Mouse (Mus musculus) embryonic facial prominence, embryonic 12.5 days (tissue): ENCODE measurements around the gene Abcc4. TPM values are rescaled to one million over a fixed set of nuclear protein-coding genes. Genes with fewer than 3 reads are reported as not detected.
"Not testable (repeated sequence)": the region's sequence is repeated elsewhere in the genome, so short reads cannot be mapped to it uniquely, and the experiment has no call there.

Experiments used
- ATAC-seq: fragments of 200-750 bp; cut with Nextera tagmentation; 2 replicates; pipeline ENCODE4 v1.8.0; 2017; ENCODE audit not compliant: insufficient number of reproducible peaks, insufficient read depth, low FRiP score, low TSS enrichment
- H3K27ac ChIP-seq: fragments of 300-500 bp; sonication (generic); 2 replicates; pipeline ENCODE4 v1.5.1; 2016; ENCODE audit warnings: mild to moderate bottlenecking
- H3K27me3 ChIP-seq: fragments of 300-500 bp; sonication (generic); 2 replicates; pipeline ENCODE4 v1.6.1; 2016; ENCODE audit warnings: mild to moderate bottlenecking, moderate library complexity
- H3K36me3 ChIP-seq: fragments of 300-500 bp; sonication (generic); 2 replicates; pipeline ENCODE4 v1.6.1; 2016; ENCODE audit warnings: mild to moderate bottlenecking
- H3K4me1 ChIP-seq: fragments of 300-500 bp; sonication (generic); 2 replicates; pipeline ENCODE4 v1.6.1; 2016
- H3K4me2 ChIP-seq: fragments of 300-500 bp; sonication (generic); replicated peaks from 2 replicates; pipeline ENCODE4 v1.6.1; 2016; ENCODE audit warnings: mild to moderate bottlenecking, moderate library complexity
- H3K4me3 ChIP-seq: fragments of 300-500 bp; sonication (generic); 2 replicates; pipeline ENCODE4 v1.5.1; 2016; ENCODE audit warnings: mild to moderate bottlenecking
- H3K9ac ChIP-seq: fragments of 300-500 bp; sonication (generic); 2 replicates; pipeline ENCODE4 v1.6.1; 2016; ENCODE audit warnings: mild to moderate bottlenecking, moderate library complexity
- H3K9me3 ChIP-seq: fragments of 300-500 bp; sonication (generic); 2 replicates; pipeline ENCODE4 v1.6.1; 2016; ENCODE audit warnings: mild to moderate bottlenecking, moderate library complexity
- WGBS: fragments of 180-500 bp; shearing (Covaris S2); methylation state at CpG from one replicate; pipeline ENCODE4 v1.1.7; 2016; 5-methylcytosine and 5-hydroxymethylcytosine counted together
- polyA plus RNA-seq: library from polyadenylated mRNA; unstranded; fragments of >200 nt; fragmentation: Nextera tagmentation; extraction: Ambion mirVana; gene quantifications from 2 replicates; pipeline ENCODE4 v1.2.1, GENCODE M21; 2016

The Abcc4 gene
- polyA plus RNA-seq, 1 experiment from 2014 or later, result 2.8 TPM

- ATAC-seq, result no peak
- no peak overlapping the region for H3K27ac ChIP-seq
- WGBS, result 89% methylated on average over 5 of the region's 5 CpGs
Measured at GRCm38 (mm10) chr14:118565696-118566095, 140.3 kb downstream of the Abcc4 start.

GRCm38 (mm10) chr14:118563570-118563969, 142.4 kb downstream of the Abcc4 start:
- H3K4me1 ChIP-seq, result no peaks in the 10 kb centered on the region
- no peak overlapping the region for H3K4me3 ChIP-seq
- no peak overlapping the region for H3K4me2 ChIP-seq
- no peaks in the 10 kb centered on the region for H3K9me3 ChIP-seq
- no peak overlapping the region for H3K9ac ChIP-seq
- ATAC-seq, result no peak
- WGBS, result 85% methylated on average over 8 of the region's 8 CpGs
- H3K27ac ChIP-seq, result no peak overlapping the region
- H3K27me3 ChIP-seq, result no peaks in the 10 kb centered on the region
- no peaks in the 10 kb centered on the region for H3K36me3 ChIP-seq

More at GRCm38 (mm10) chr14:118565696-118566095, 140.3 kb downstream of the Abcc4 start:
- no peaks in the 10 kb centered on the region for H3K27me3 ChIP-seq
- H3K9me3 ChIP-seq, result no peaks in the 10 kb centered on the region
- H3K4me3 ChIP-seq, result no peak overlapping the region
- H3K9ac ChIP-seq, result no peak overlapping the region
- H3K36me3 ChIP-seq, result no peaks in the 10 kb centered on the region
- H3K4me2 ChIP-seq, result no peak overlapping the region
- H3K4me1 ChIP-seq, result no peaks in the 10 kb centered on the region

- 83% methylated on average over 20 of the region's 20 CpGs for whole genome bisulfite sequencing
Measured at GRCm38 (mm10) chr14:118552901-118553475, 153.0 kb downstream of the Abcc4 start.

GRCm38 (mm10) chr14:118552390-118552789, 153.6 kb downstream of the Abcc4 start:
- no peaks in the 10 kb centered on the region for H3K9me3 ChIP-seq
- H3K27ac ChIP-seq, result no peak overlapping the region
- no peak overlapping the region for H3K4me3 ChIP-seq
- no peak for ATAC-seq
- peak overlapping the region; percentile 41 for H3K4me2 ChIP-seq
- 47% methylated on average over 5 of the region's 5 CpGs for WGBS
- H3K36me3 ChIP-seq, result no peaks in the 10 kb centered on the region
- H3K4me1 ChIP-seq, result peaks cover 11% of the 10 kb centered on the region; the same call in 1 of the 2 replicates
- H3K27me3 ChIP-seq, result no peaks in the 10 kb centered on the region
- no peak overlapping the region for H3K9ac ChIP-seq

More at GRCm38 (mm10) chr14:118552901-118553475, 153.0 kb downstream of the Abcc4 start:
- Histone ChIP-seq H3K27ac (no peak overlapping the region), H3K4me3 (no peak overlapping the region), H3K4me2 (no peak overlapping the region), H3K36me3 (no peaks in the 10 kb centered on the region), H3K9ac (no peak overlapping the region), H3K4me1 (peaks cover 11% of the 10 kb centered on the region; the same call in 1 of the 2 replicates), H3K9me3 (no peaks in the 10 kb centered on the region), H3K27me3 (no peaks in the 10 kb centered on the region)
- ATAC-seq, result no peak

GRCm38 (mm10) chr14:118551725-118552285, 154.2 kb downstream of the Abcc4 start:
- H3K4me1 ChIP-seq, result peaks cover 11% of the 10 kb centered on the region; the same call in 1 of the 2 replicates
- ATAC-seq, result no peak
- no peaks in the 10 kb centered on the region for H3K36me3 ChIP-seq
- peak overlapping the region; percentile 16 for H3K4me3 ChIP-seq
- no peaks in the 10 kb centered on the region for H3K9me3 ChIP-seq
- peak overlapping the region; percentile 41 for H3K4me2 ChIP-seq
- peak overlapping the region; percentile 0; the same call in 1 of the 2 replicates for H3K9ac ChIP-seq
- H3K27me3 ChIP-seq, result 0 out of 2 replicates have a peak, but pooled peaks cover 2% of the 10 kb centered on the region
- H3K27ac ChIP-seq, result 0 out of 2 replicates have a peak overlapping the region, but pooled peaks have one; percentile 8
- WGBS, result 22% methylated on average over 24 of the region's 24 CpGs

- Histone ChIP-seq H3K27me3 (0 out of 2 replicates have a peak, but pooled peaks cover 4% of the 10 kb centered on the region), H3K4me1 (peaks cover 11% of the 10 kb centered on the region; the same call in 1 of the 2 replicates), H3K9ac (no peak overlapping the region), H3K36me3 (no peaks in the 10 kb centered on the region), H3K4me2 (peak overlapping the region; percentile 41), H3K4me3 (peak overlapping the region; percentile 16), H3K9me3 (no peaks in the 10 kb centered on the region), H3K27ac (no peak overlapping the region)
- WGBS, result 44% methylated on average over 18 of the region's 18 CpGs
- no peak for ATAC-seq
Measured at GRCm38 (mm10) chr14:118551061-118551724, 154.8 kb downstream of the Abcc4 start.

- Histone ChIP-seq H3K4me1 (no peaks in the 10 kb centered on the region), H3K4me2 (no peak overlapping the region), H3K9ac (no peak overlapping the region), H3K36me3 (no peaks in the 10 kb centered on the region), H3K4me3 (no peak overlapping the region), H3K9me3 (no peaks in the 10 kb centered on the region), H3K27me3 (0 out of 2 replicates have a peak, but pooled peaks cover 4% of the 10 kb centered on the region), H3K27ac (no peak overlapping the region)
- no peak for ATAC-seq
- 93% methylated on average over 6 of the region's 6 CpGs for WGBS
Measured at GRCm38 (mm10) chr14:118544493-118544892, 161.5 kb downstream of the Abcc4 start.

GRCm38 (mm10) chr14:118542947-118543346, 163.1 kb downstream of the Abcc4 start:
- Histone ChIP-seq H3K9me3 (no peaks in the 10 kb centered on the region), H3K27ac (no peak overlapping the region), H3K9ac (no peak overlapping the region), H3K36me3 (no peaks in the 10 kb centered on the region), H3K4me2 (no peak overlapping the region), H3K4me3 (no peak overlapping the region), H3K4me1 (no peaks in the 10 kb centered on the region), H3K27me3 (0 out of 2 replicates have a peak, but pooled peaks cover 4% of the 10 kb centered on the region)
- WGBS, result 81% methylated on average over 9 of the region's 9 CpGs
- no peak for ATAC-seq

- Histone ChIP-seq H3K4me1 (0 out of 2 replicates have a peak, but pooled peaks cover 3% of the 10 kb centered on the region), H3K36me3 (no peaks in the 10 kb centered on the region), H3K4me2 (no peak overlapping the region), H3K9me3 (no peaks in the 10 kb centered on the region), H3K4me3 (no peak overlapping the region), H3K27me3 (no peaks in the 10 kb centered on the region), H3K9ac (no peak overlapping the region), H3K27ac (no peak overlapping the region)
- 76% methylated on average over 3 of the region's 3 CpGs for WGBS
- no peak for ATAC-seq
Measured at GRCm38 (mm10) chr14:118531539-118531938, 174.5 kb downstream of the Abcc4 start.

- H3K4me1 ChIP-seq, result 0 out of 2 replicates have a peak, but pooled peaks cover 7% of the 10 kb centered on the region
- ATAC-seq, result no peak
- H3K27ac ChIP-seq, result no peak overlapping the region
- no peak overlapping the region for H3K9ac ChIP-seq
- H3K9me3 ChIP-seq, result no peaks in the 10 kb centered on the region
- H3K4me3 ChIP-seq, result no peak overlapping the region
- H3K4me2 ChIP-seq, result no peak overlapping the region
- no peaks in the 10 kb centered on the region for H3K36me3 ChIP-seq
- H3K27me3 ChIP-seq, result peaks cover 3% of the 10 kb centered on the region; the same call in 1 of the 2 replicates
- 61% methylated on average over 9 of the region's 9 CpGs for WGBS
Measured at GRCm38 (mm10) chr14:118514280-118515031, 191.6 kb downstream of the Abcc4 start.

GRCm38 (mm10) chr14:118511715-118512114, 194.3 kb downstream of the Abcc4 start:
- not testable (repeated sequence) for H3K4me2 ChIP-seq, ATAC-seq, H3K9me3 ChIP-seq, H3K4me3 ChIP-seq, H3K27me3 ChIP-seq, H3K27ac ChIP-seq, H3K9ac ChIP-seq, H3K36me3 ChIP-seq
- WGBS, result 93% methylated on average over 6 of the region's 6 CpGs
- peaks cover 12% of the 10 kb centered on the region for H3K4me1 ChIP-seq
